Mouse (Mus musculus): ENCODE measurements around the gene Nlrp14. TPM values are rescaled to one million over a fixed set of nuclear protein-coding genes. Genes with fewer than 3 reads are reported as not detected.

Gene Nlrp14
- total and polyA plus RNA-seq, 3 experiments = not detected

Other genes with a start within 250 kb of the Nlrp14 start
- gene Olfr709-ps1, start 234.8 kb upstream of the Nlrp14 start, total RNA-seq (2012; rRNA removed) = not detected in 2 replicates
- gene Olfr709-ps1, start 234.8 kb upstream of the Nlrp14 start, polyA plus RNA-seq (2012; ENCODE audit: insufficient read depth in 1 of 2, insufficient read length in 2 of 2, low read depth in 1 of 2, low replicate concordance in 2 of 2, missing spikeins in 1 of 2) = not detected
- gene Olfr710, start 218.7 kb upstream of the Nlrp14 start, total RNA-seq (2012; rRNA removed) = not detected in 2 replicates
- gene Olfr710, start 218.7 kb upstream of the Nlrp14 start, polyA plus RNA-seq (2012; ENCODE audit: insufficient read depth in 1 of 2, insufficient read length in 2 of 2, low read depth in 1 of 2, low replicate concordance in 2 of 2, missing spikeins in 1 of 2) = not detected
- gene Olfr6, start 203.1 kb upstream of the Nlrp14 start, total RNA-seq (2012; rRNA removed) = not detected in 2 replicates
- not detected for gene Olfr6, start 203.1 kb upstream of the Nlrp14 start, polyA plus RNA-seq (2012; ENCODE audit: insufficient read depth in 1 of 2, insufficient read length in 2 of 2, low read depth in 1 of 2, low replicate concordance in 2 of 2, missing spikeins in 1 of 2)
- gene Olfr711, start 191.5 kb upstream of the Nlrp14 start, total RNA-seq (2012; rRNA removed) = not detected in 2 replicates
- not detected for gene Olfr711, start 191.5 kb upstream of the Nlrp14 start, polyA plus RNA-seq (2012; ENCODE audit: insufficient read depth in 1 of 2, insufficient read length in 2 of 2, low read depth in 1 of 2, low replicate concordance in 2 of 2, missing spikeins in 1 of 2)
- not detected in 2 replicates for gene Olfr2, start 160.9 kb upstream of the Nlrp14 start, total RNA-seq (2012; rRNA removed)
- not detected for gene Olfr2, start 160.9 kb upstream of the Nlrp14 start, polyA plus RNA-seq (2012; ENCODE audit: insufficient read depth in 1 of 2, insufficient read length in 2 of 2, low read depth in 1 of 2, low replicate concordance in 2 of 2, missing spikeins in 1 of 2)
- not detected in 2 replicates for gene Olfr713, start 135.8 kb upstream of the Nlrp14 start, total RNA-seq (2012; rRNA removed)
- gene Olfr713, start 135.8 kb upstream of the Nlrp14 start, polyA plus RNA-seq (2012; ENCODE audit: insufficient read depth in 1 of 2, insufficient read length in 2 of 2, low read depth in 1 of 2, low replicate concordance in 2 of 2, missing spikeins in 1 of 2) = not detected
- not detected in 2 replicates for gene Olfr714, start 96.0 kb upstream of the Nlrp14 start, total RNA-seq (2012; rRNA removed)
- not detected for gene Olfr714, start 96.0 kb upstream of the Nlrp14 start, polyA plus RNA-seq (2012; ENCODE audit: insufficient read depth in 1 of 2, insufficient read length in 2 of 2, low read depth in 1 of 2, low replicate concordance in 2 of 2, missing spikeins in 1 of 2)
- not detected in 2 replicates for gene Olfr17, start 73.8 kb upstream of the Nlrp14 start, total RNA-seq (2012; rRNA removed)
- gene Olfr17, start 73.8 kb upstream of the Nlrp14 start, polyA plus RNA-seq (2012; ENCODE audit: insufficient read depth in 1 of 2, insufficient read length in 2 of 2, low read depth in 1 of 2, low replicate concordance in 2 of 2, missing spikeins in 1 of 2) = not detected
- not detected in 2 replicates for gene Olfr715b, start 56.6 kb upstream of the Nlrp14 start, total RNA-seq (2012; rRNA removed)
- not detected for gene Olfr715b, start 56.6 kb upstream of the Nlrp14 start, polyA plus RNA-seq (2012; ENCODE audit: insufficient read depth in 1 of 2, insufficient read length in 2 of 2, low read depth in 1 of 2, low replicate concordance in 2 of 2, missing spikeins in 1 of 2)
- gene Olfr715, start 35.9 kb upstream of the Nlrp14 start, total RNA-seq (2012; rRNA removed) = not detected in 2 replicates
- not detected for gene Olfr715, start 35.9 kb upstream of the Nlrp14 start, polyA plus RNA-seq (2012; ENCODE audit: insufficient read depth in 1 of 2, insufficient read length in 2 of 2, low read depth in 1 of 2, low replicate concordance in 2 of 2, missing spikeins in 1 of 2)
- gene Olfr716, start 28.7 kb upstream of the Nlrp14 start, total RNA-seq (2012; rRNA removed) = not detected in 2 replicates
- not detected for gene Olfr716, start 28.7 kb upstream of the Nlrp14 start, polyA plus RNA-seq (2012; ENCODE audit: insufficient read depth in 1 of 2, insufficient read length in 2 of 2, low read depth in 1 of 2, low replicate concordance in 2 of 2, missing spikeins in 1 of 2)
- gene Rbmxl2, start 42.5 kb downstream of the Nlrp14 start, total RNA-seq (2012; rRNA removed) = not detected in 2 replicates
- not detected for gene Rbmxl2, start 42.5 kb downstream of the Nlrp14 start, polyA plus RNA-seq (2012; ENCODE audit: insufficient read depth in 1 of 2, insufficient read length in 2 of 2, low read depth in 1 of 2, low replicate concordance in 2 of 2, missing spikeins in 1 of 2)
- gene Syt9, start 203.7 kb downstream of the Nlrp14 start, total RNA-seq (2012; rRNA removed) = not detected in 2 replicates
- not detected for gene Syt9, start 203.7 kb downstream of the Nlrp14 start, polyA plus RNA-seq (2012; ENCODE audit: insufficient read depth in 1 of 2, insufficient read length in 2 of 2, low read depth in 1 of 2, low replicate concordance in 2 of 2, missing spikeins in 1 of 2)

Data from MEL (cell line).